Mouse (Mus musculus) bone marrow macrophage, adult 2 months (primary cell): ENCODE measurements around the gene Gtdc1.

Experiments used
- CTCF ChIP-seq: IDR thresholded peaks from 2 replicates; pipeline ENCODE4 v1.5.1; 2012; ENCODE audit warnings: low read depth, mild to moderate bottlenecking, low read length, moderate library complexity
- POLR2A ChIP-seq: IDR thresholded peaks from 2 replicates; pipeline ENCODE4 v1.6.1; 2012; ENCODE audit warnings: mild to moderate bottlenecking, low read depth, low read length, borderline replicate concordance

DNA sequence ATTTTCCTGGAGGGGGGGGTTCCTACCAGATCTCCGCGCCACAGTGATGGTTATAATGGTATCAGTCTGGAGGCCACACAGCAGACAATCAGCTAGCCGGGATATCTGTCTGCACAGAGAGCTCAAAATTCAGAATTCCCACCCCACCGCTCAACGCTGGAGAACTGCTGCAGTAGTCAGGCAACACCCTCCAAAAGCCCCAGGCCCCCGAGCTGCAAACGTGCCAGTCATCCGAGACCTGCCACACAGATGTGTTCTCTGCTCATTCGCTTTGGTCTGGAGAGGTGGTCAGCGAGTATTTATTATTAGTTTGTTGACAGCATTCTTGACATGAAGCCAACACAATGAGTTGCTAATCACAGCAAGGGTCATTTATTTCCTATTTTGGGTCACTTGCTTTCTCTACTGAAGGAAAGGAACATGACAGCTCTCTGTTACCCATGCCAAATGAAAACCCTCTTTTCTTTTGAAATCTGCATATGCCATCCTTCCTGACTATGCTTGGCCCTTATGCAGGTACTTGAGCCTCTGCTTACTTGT, 392.3 kb downstream of the Gtdc1 start:
- no peak for TF ChIP-seq POLR2A
- no peak for TF ChIP-seq CTCF
